ENCODE assay signal across 28 mouse cellular contexts in the genomic region with DNA sequence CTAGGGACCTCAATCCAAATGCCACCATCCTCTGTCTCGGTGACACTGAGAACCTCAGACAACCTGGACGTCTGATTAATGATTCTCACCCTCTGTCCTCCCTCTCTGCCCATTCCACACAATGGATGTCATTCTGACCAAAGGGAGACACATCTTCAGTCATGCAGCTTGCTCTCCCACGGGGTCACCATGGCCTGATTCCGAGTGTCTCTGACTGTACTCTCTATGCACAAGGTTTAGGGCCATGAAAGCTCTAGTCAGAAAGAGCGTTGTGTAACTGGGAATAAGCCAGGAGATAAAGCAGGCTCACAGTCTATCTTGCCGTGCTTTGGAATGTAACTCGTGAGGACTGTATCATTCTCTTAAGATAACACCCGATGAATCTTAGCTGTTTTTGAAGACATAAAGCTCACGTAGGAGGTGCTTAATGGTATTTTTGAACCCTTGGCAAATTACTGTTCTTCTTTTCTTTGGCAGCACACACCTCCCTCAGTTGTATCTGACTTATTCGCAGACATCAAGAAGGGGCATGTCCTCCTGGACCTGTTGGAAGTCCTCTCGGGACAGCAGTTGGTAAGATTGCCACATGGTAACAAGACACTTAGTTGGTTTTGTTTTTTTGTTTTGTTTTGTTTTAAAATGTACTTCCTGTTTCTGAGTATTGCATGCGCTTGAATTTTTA.
DNase-seq lines count a peak whose midpoint lies in the region; ATAC-seq and TF ChIP-seq lines count a peak whose summit lies in the region.
"Had no signal": no experiment of that assay in that cellular context is flagged by ENCODE, and none has a peak within 500 bp of the region (broad histone marks: within the 10 kb centered on the region; RNA-seq: fewer than 3 reads in every experiment).

No protein-coding gene starts in this region.

- no peak for ATAC-seq in heart, embryonic 13.5 days (ENCODE audit: extremely low read depth, insufficient number of reproducible peaks, low FRiP score, low TSS enrichment)
- ATAC-seq in heart, embryonic 11.5 days (replicated peaks; ENCODE audit: insufficient number of reproducible peaks, low FRiP score, low TSS enrichment): no peak
- ATAC-seq in lung, embryonic 14.5 days (ENCODE audit: insufficient read depth): no peak
- no peak for ATAC-seq in hindbrain, embryonic 16.5 days
- ATAC-seq: CD4-positive, CD25-positive, alpha-beta regulatory T cell, adult 4 months; forebrain, embryonic 13.5 days; inflammation-experienced regulatory T-cells, adult 6 months; midbrain, embryonic 16.5 days had no signal

- H3K9ac ChIP-seq in heart, embryonic 13.5 days: peak overlapping the region; percentile 30; the same call in 1 of the 2 replicates
- H3K9ac ChIP-seq in heart, embryonic 11.5 days (ENCODE audit: low read depth, low read length): no peak overlapping the region
- H3K9ac ChIP-seq in lung, embryonic 14.5 days: no peak overlapping the region
- no peak overlapping the region for H3K9ac ChIP-seq in hindbrain, embryonic 16.5 days (ENCODE audit: low read depth, low read length)
- H3K9ac ChIP-seq: embryonic facial prominence, embryonic 15.5 days; forebrain, embryonic 13.5 days; hindbrain, embryonic 14.5 days; limb, embryonic 15.5 days; liver, embryonic 13.5 days had no signal

- no peaks in the 10 kb centered on the region for H3K27me3 ChIP-seq in heart, embryonic 13.5 days (replicated peaks)
- no peaks in the 10 kb centered on the region for H3K27me3 ChIP-seq in heart, embryonic 11.5 days (ENCODE audit: control insufficient read depth, insufficient read depth, low read length)
- no peaks in the 10 kb centered on the region for H3K27me3 ChIP-seq in lung, embryonic 14.5 days (ENCODE audit: insufficient read depth, low read length)
- no peaks in the 10 kb centered on the region for H3K27me3 ChIP-seq in testis, adult 2 months (ENCODE audit: control insufficient read depth, insufficient read depth, low read length)
- H3K27me3 ChIP-seq in hindbrain, embryonic 16.5 days (replicated peaks; ENCODE audit: control insufficient read depth, insufficient read depth, low read length): no peaks in the 10 kb centered on the region
- H3K27me3 ChIP-seq: embryonic facial prominence, embryonic 15.5 days; forebrain, embryonic 13.5 days; limb, embryonic 15.5 days; liver, embryonic 13.5 days had no signal

- peak overlapping the region; percentile 11; the same call in 1 of the 2 replicates for H3K4me2 ChIP-seq in heart, embryonic 13.5 days
- H3K4me2 ChIP-seq in heart, embryonic 11.5 days: no peak overlapping the region
- H3K4me2 ChIP-seq in lung, embryonic 14.5 days: no peak overlapping the region
- no peak overlapping the region for H3K4me2 ChIP-seq in hindbrain, embryonic 16.5 days (ENCODE audit: low read length)
- H3K4me2 ChIP-seq: embryonic facial prominence, embryonic 15.5 days; forebrain, embryonic 13.5 days; hindbrain, embryonic 14.5 days; limb, embryonic 15.5 days; liver, embryonic 13.5 days; midbrain, embryonic 11.5 days had no signal

- TF ChIP-seq POLR2A in testis, adult 2 months (IDR thresholded peaks at IDR 0.05; ENCODE audit: control insufficient read depth, low read depth, low read length): no peak

- TF ChIP-seq CTCF in lung, embryonic 14.5 days (IDR thresholded peaks at IDR 0.05; ENCODE audit: low read depth): no peak
- no peak for TF ChIP-seq CTCF in testis, adult 2 months (IDR thresholded peaks at IDR 0.05; ENCODE audit: control insufficient read depth, insufficient read depth, insufficient replicate concordance, low read depth, low read length)

- H3K4me1 ChIP-seq in heart, embryonic 13.5 days: peaks cover 36% of the 10 kb centered on the region
- peaks cover 15% of the 10 kb centered on the region for H3K4me1 ChIP-seq in heart, embryonic 11.5 days (ENCODE audit: control insufficient read depth, insufficient read depth, low read length)
- no peaks in the 10 kb centered on the region; the same call in 1 of the 2 replicates for H3K4me1 ChIP-seq in lung, embryonic 14.5 days (ENCODE audit: insufficient read depth)
- H3K4me1 ChIP-seq in testis, adult 2 months (ENCODE audit: control insufficient read depth, insufficient read depth, low read length): no peaks in the 10 kb centered on the region
- peaks cover under 1% of the 10 kb centered on the region for H3K4me1 ChIP-seq in hindbrain, embryonic 16.5 days (ENCODE audit: control insufficient read depth, insufficient read depth, low read depth, low read length)
- H3K4me1 ChIP-seq: liver, embryonic 13.5 days had no signal

- peaks cover 24% of the 10 kb centered on the region for H3K36me3 ChIP-seq in heart, embryonic 13.5 days
- H3K36me3 ChIP-seq in heart, embryonic 11.5 days (ENCODE audit: control insufficient read depth, insufficient read depth, low read length): peaks cover 6% of the 10 kb centered on the region; the same call in 1 of the 2 replicates
- peaks cover 9% of the 10 kb centered on the region; the same call in 1 of the 2 replicates for H3K36me3 ChIP-seq in lung, embryonic 14.5 days (ENCODE audit: insufficient read depth)
- no peaks in the 10 kb centered on the region for H3K36me3 ChIP-seq in testis, adult 2 months (ENCODE audit: control insufficient read depth, insufficient read depth, low read length)
- H3K36me3 ChIP-seq in hindbrain, embryonic 16.5 days (ENCODE audit: control insufficient read depth, insufficient read depth, low read length): no peaks in the 10 kb centered on the region
- H3K36me3 ChIP-seq: embryonic facial prominence, embryonic 15.5 days; liver, embryonic 13.5 days had no signal

- no peak overlapping the region for H3K4me3 ChIP-seq in heart, embryonic 13.5 days
- H3K4me3 ChIP-seq in heart, embryonic 11.5 days (ENCODE audit: low read depth, low read length): no peak overlapping the region
- no peak overlapping the region for H3K4me3 ChIP-seq in lung, embryonic 14.5 days (ENCODE audit: low read depth, low read length)
- no peak overlapping the region for H3K4me3 ChIP-seq in testis, adult 2 months (ENCODE audit: control insufficient read depth, low read depth, low read length)
- no peak overlapping the region for H3K4me3 ChIP-seq in hindbrain, embryonic 16.5 days (ENCODE audit: low read length)
- H3K4me3 ChIP-seq: embryonic facial prominence, embryonic 15.5 days; forebrain, embryonic 13.5 days; limb, embryonic 10.5 days; limb, embryonic 15.5 days; liver, embryonic 13.5 days had no signal

- DNase-seq in lung, embryonic 14.5 days: peak; percentile 25
- no peak for DNase-seq in lung, postnatal 4 days
- no peak for DNase-seq in testis, postnatal 10 days (ENCODE audit: low spot score)
- DNase-seq: adrenal gland, postnatal 25 days; cerebellum, adult 11-12 months; cerebellum, adult 9-11 months; gastrocnemius, postnatal 10 days; kidney, adult 11 months; kidney, postnatal 14 days; layer of hippocampus, adult 9-11 months; liver, embryonic 13.5 days; lung, adult 18-20 months; retina, postnatal 1 day; right cerebral cortex, postnatal 14 days; thymus, postnatal 4 days had no signal

- H3K9me3 ChIP-seq in heart, embryonic 13.5 days: no peaks in the 10 kb centered on the region; the same call in 1 of the 2 replicates
- no peaks in the 10 kb centered on the region; the same call in 1 of the 2 replicates for H3K9me3 ChIP-seq in heart, embryonic 11.5 days (replicated peaks; ENCODE audit: control insufficient read depth, low read length)
- H3K9me3 ChIP-seq in lung, embryonic 14.5 days (ENCODE audit: low read depth, low read length): no peaks in the 10 kb centered on the region
- no peaks in the 10 kb centered on the region for H3K9me3 ChIP-seq in hindbrain, embryonic 16.5 days (ENCODE audit: control insufficient read depth, low read length)
- H3K9me3 ChIP-seq: embryonic facial prominence, embryonic 15.5 days; forebrain, embryonic 13.5 days; limb, embryonic 10.5 days; limb, embryonic 15.5 days; liver, embryonic 13.5 days had no signal

- WGBS in heart, embryonic 13.5 days: 32% methylated on average over 12 of the region's 12 CpGs
- WGBS in heart, embryonic 11.5 days (ENCODE audit: insufficient replicate concordance): 36% methylated on average over 12 of the region's 12 CpGs
- 54% methylated on average over 12 of the region's 12 CpGs for WGBS in lung, embryonic 14.5 days
- 86% methylated on average over 12 of the region's 12 CpGs for WGBS in hindbrain, embryonic 16.5 days

- H3K27ac ChIP-seq in heart, embryonic 13.5 days (replicated peaks): peak overlapping the region; percentile 69
- H3K27ac ChIP-seq in heart, embryonic 11.5 days (ENCODE audit: low read depth, low read length): no peak overlapping the region; the same call in 1 of the 2 replicates
- H3K27ac ChIP-seq in lung, embryonic 14.5 days (ENCODE audit: low read depth): no peak overlapping the region
- H3K27ac ChIP-seq in testis, adult 2 months (ENCODE audit: control insufficient read depth, insufficient read depth, low read depth, low read length): peak overlapping the region; percentile 69; the same call in 1 of the 2 replicates
- H3K27ac ChIP-seq in hindbrain, embryonic 16.5 days (ENCODE audit: low read depth, low read length): no peak overlapping the region
- H3K27ac ChIP-seq: embryonic facial prominence, embryonic 15.5 days; forebrain, embryonic 13.5 days; hindbrain, embryonic 14.5 days; limb, embryonic 10.5 days; limb, embryonic 15.5 days; liver, embryonic 13.5 days had no signal

Comparison
In these comparisons a context has a peak if more than half of its experiments do, and no peak if none do; other contexts are left out.
1. H3K27ac ChIP-seq: peak in heart, embryonic 13.5 days (single experiment) and testis, adult 2 months (single experiment); none in heart, embryonic 11.5 days (single experiment), lung, embryonic 14.5 days (single experiment) and hindbrain, embryonic 16.5 days (single experiment).